Mouse (Mus musculus): Measurements from ENCODE around the gene Adtrp.

The Adtrp gene

GRCm38 (mm10) chr13:41847516-41848126, at the start of gene Adtrp:
Adtrp (minus strand) TSS chr13:41847684.
- no peak for DNase-seq (ENCODE audit: low spot score)

- DNase-seq (ENCODE audit: low spot score) = no peak
Measured at GRCm38 (mm10) chr13:41892016-41892415, 44.5 kb upstream of the Adtrp start.

GRCm38 (mm10) chr13:41890618-41891017, 43.1 kb upstream of the Adtrp start:
- no peak for DNase-seq (ENCODE audit: low spot score)

- DNase-seq (ENCODE audit: low spot score) = no peak
Measured at GRCm38 (mm10) chr13:41890111-41890600, 42.7 kb upstream of the Adtrp start.

DNA sequence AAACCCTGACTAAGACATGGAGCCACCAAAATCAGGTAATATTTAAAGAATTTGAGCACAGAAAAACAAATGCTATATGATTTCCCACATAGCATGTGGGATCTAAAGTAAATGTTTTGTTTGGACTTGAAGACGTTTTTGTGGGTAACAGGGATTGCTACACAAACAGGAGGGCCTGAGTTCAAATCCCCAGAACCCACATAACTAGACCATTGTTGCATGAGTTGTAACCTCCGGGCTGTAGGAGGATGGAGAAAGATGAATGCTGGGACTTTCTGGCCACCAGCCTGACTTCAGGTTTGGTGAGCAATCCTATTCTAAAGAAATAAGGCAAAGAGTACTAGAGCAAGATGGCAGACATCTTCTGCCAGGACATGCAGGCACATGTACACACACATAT, 41.2 kb upstream of the Adtrp start:
- no peak for DNase-seq (ENCODE audit: low spot score)

- no peak for DNase-seq (ENCODE audit: low spot score)
Measured at GRCm38 (mm10) chr13:41886120-41886519, 38.6 kb upstream of the Adtrp start.

DNA sequence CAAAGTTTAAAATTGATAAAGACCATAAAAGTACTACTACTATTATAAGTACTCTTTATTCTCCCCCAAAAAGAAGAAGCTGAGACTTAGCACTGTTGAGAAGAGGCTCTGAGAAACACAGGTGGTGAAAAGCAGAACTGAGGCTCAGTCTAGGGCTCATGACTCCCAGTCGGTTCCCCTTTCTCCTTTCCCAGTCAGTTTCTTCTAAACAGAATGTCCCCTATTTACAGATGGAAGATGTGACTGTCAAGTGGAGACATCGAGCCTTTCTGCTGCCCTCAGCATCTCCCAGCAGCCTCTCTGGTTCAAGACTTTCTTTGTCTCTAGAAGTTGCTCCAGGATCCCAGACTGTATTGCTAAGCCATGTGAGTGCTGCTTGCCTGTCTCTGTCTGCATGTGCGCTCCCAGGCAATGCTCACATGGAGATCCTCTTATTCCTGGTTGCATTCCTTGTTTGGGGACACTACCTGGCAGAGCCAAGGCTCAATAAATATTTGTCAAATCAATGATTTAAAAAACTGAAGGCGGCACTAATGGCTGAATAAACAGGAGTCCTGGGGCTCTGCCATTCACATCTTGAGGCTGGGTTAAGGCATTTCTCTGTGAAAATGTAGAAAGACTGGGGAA, 36.3 kb upstream of the Adtrp start:
- peak; percentile 36 for DNase-seq (ENCODE audit: low spot score)

- DNase-seq (ENCODE audit: low spot score) = no peak
Measured at GRCm38 (mm10) chr13:41881201-41881600, 33.7 kb upstream of the Adtrp start.

GRCm38 (mm10) chr13:41880525-41880924, 33.0 kb upstream of the Adtrp start:
- no peak for DNase-seq (ENCODE audit: low spot score)

GRCm38 (mm10) chr13:41872686-41873085, 25.2 kb upstream of the Adtrp start:
- no peak for DNase-seq (ENCODE audit: low spot score)

DNA sequence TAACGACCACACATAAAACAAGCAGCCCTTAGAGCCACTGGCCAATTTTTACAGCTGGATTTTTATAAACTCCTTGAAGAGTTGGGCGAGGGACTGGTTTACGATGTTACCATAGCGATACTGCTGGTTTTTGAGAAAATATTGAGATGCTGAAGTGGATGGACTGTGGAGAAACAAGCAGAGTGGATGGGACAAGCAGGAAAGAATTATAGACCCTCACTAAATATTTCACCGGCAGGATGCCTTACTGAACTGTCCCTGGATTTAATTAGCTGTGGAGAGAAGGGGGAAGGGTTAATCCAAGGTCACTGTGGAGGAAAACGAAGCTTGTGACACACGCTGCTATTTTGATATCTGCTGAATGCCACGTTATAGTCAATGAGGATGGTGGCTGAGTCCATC, 24.7 kb upstream of the Adtrp start:
- no peak for DNase-seq (ENCODE audit: low spot score)

DNA sequence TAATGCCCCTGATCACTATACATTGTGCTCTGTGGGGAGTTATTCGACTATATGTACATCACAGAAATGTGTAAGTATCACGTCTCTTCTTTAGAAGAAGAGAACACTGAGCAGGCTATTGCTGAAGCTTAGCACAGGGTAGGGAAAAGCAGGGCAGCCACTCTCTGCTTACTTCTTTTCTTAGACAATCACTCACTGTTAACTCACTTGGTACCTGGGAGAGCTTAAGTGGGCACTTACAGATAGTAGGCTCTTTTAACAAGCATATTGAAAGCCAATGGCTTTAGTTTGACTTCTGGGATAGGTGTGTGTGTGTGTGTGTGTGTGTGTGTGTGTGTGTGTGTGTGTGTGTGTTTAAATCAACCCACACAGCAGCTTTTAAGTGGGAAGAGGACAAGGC, 20.0 kb upstream of the Adtrp start:
- no peak for DNase-seq (ENCODE audit: low spot score)

GRCm38 (mm10) chr13:41865575-41865974, 18.1 kb upstream of the Adtrp start:
- DNase-seq (ENCODE audit: low spot score) = peak; percentile 50

- DNase-seq (ENCODE audit: low spot score) = no peak
Measured at GRCm38 (mm10) chr13:41865071-41865470, 17.6 kb upstream of the Adtrp start.

DNA sequence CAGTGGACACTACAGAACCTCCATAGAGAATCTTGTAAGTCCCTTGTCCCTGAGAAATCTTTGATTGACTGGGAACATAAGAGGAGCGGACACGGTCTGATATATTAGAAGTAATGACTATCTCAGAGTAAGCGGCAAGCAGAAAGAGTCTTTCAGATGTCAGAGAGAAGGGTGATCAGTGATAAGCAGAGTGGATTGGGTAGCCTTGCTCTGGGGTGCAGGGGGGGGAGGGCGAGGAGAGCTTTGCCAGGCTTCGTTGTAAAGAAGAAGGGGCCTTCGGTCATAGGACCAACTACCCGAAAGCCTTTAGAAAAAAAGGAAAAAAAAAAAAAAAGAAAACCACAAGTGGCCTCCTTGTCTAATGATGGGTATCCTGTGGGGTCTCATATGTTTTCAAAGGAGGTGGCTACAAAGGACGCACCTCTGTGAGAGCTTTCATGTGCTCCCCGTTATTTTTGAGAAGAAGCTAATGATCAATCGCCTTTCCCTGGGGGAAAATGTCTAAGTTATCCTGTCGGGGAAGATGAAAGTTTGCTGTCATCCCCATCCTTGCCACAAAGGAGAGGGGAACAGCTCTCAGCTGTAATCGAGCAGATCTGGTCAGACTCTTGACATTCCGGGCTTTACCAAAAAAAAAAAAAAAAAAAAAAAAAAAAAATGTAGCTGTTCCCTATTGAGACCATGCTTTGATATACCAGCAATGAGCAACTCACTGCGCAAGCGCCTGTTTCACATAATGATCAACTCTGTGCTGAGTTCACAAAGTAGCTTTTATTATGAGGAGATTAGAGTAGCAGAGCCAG, 13.3 kb upstream of the Adtrp start:
- DNase-seq (ENCODE audit: low spot score) = no peak

DNA sequence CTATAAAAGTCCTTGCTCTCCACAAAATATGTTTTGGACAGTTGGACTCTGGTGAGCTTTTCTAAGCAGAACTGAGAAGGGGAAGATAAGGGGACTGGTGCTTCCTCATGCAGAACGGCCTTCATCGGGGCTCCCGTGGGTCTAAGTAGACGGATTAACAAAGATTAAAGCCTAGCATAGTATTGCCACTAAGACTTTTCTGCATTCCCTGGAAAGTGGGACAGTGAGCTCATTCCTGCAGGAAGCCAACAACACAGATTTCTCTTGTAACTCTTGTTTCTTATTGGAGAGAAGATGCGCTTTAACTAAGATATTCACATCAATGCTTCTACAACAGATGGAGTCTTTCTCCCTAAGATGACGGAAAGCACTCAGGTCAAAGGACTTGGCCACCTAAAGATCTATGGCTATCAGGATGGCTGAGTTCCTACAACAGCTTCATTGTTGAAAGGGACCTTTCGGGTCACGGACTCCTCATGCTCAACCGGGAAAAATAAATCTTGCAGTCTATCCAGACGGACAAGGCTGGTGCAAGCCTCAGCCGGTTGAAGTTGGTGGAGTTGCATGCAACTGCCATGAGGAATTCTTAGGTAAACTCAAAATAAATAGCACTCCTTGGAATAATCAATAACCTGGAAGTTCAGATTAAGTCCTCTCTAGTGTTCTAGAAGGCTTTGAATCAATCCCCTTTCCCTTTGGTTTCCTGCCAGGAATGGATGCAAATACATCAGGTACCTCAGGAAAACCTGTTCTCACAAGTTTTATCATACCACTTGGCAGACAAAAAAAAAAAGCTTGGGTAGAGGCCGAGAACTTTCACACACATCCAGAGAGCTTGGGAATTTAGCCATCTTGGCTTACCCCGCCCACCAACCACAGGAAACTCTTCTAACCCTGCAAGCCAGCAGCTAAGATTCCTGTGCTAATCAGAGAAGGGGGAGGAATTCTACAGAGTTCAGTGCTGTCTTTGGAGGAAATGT, 8.0 kb upstream of the Adtrp start:
- DNase-seq (ENCODE audit: low spot score) = no peak

DNA sequence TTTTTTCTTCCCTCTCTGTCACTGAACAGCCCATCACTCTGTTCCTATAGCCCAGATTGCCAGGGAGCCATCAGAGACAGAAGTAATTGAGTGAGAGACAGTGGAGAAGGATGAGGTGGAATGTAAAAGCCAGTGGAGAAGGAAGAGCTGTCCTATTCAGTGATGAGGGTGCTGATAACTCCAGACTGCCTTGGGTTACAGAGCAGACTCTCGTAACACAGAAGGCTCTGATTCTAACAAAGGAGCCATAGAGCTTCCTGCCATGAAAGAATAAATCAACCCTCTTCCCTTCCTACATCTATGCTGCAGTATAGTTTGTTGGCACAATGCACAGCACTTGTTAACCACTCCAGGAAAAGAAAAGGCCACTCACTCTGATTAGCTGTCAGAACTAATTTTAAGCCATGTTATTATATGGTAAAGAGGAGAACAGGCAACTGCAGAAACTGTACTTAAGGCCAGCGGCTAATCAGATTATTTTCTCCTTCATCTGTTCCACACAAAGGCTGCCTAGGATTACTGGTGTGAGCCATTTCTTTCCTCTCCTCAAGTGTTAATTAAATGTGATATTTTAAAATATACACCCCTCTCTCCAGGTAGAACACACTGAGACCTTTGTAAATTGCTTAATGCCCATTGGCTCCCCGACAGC, 3.4 kb upstream of the Adtrp start:
- no peak for DNase-seq (ENCODE audit: low spot score)

- DNase-seq (ENCODE audit: low spot score) = no peak
Measured at GRCm38 (mm10) chr13:41846516-41846915, 968 bp downstream of the Adtrp start.

DNA sequence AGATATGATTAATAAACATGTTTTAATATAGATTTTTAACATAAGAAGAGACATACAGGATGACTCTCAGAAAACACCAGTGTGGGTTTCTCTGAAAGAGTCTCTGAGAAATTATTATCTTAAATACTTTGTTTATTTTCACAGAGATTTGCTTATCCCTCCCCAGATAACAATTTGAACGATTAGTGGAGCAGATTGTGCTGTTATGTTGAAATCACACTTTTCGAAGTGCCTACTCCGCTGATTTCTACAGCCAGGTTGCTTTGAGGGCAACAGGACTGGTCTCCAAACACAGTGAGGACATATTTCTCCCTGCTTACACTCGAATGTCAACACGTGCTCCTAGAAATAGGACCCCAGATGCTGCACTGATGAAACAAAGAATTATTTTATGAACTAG, 2.5 kb downstream of the Adtrp start:
- no peak for DNase-seq (ENCODE audit: low spot score)

DNA sequence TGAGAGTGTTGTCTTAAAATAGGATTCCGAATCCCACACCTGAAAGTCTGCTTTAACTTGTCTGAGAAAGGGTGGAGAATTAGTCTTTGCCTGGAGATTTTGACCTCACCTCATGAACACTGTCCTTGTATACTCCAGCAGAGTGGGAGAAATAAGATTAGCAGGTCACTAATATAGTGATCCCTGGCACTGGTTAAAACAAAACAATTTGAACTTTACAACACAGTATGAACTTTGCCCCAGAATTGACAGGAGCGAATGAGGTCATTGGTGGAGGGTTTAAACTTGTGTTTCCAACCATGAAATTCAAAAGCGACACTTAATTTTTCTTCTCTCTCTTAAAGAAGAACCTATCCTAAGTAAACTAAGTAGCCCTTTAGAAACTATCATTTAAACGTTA, 3.4 kb downstream of the Adtrp start:
- DNase-seq (ENCODE audit: low spot score) = no peak

DNA sequence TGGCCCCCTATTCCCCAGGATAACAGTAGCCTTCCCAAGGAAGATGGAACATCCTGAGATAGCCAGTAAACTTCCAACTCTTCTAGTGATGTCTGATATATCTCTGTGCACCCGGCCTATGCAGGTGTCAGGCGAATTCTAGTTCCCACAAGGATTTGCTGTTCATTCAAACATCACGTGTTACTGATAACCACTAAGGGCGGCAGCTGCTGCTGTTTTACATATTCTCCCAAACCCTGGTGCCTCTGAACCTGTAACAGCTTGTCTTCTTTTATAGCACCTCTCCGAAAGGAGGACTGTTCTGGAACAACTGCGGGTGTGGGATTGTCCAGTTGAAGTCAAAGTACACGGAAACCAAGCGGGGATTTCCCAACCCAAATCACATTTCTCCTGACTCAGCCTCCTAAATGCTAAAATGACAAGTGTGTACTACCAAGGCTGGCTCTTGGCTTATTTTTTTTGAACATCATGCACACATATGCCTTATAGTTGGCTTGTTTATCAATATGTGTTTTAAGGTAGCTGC, 13.8 kb downstream of the Adtrp start:
- DNase-seq (ENCODE audit: low spot score) = no peak
